Mouse (Mus musculus) forebrain, embryonic 13.5 days (tissue): Measurements from ENCODE around the gene Maml3. TPM values are rescaled to one million over a fixed set of nuclear protein-coding genes. Genes with fewer than 3 reads are reported as not detected.

ENCODE experiments used
- ATAC-seq: fragments of 200-750 bp; cut with Nextera tagmentation; 2 replicates; pipeline ENCODE4 v1.8.0; 2017
- H3K27ac ChIP-seq: fragments of 300-500 bp; sonication (generic); 2 replicates; pipeline ENCODE4 v1.5.1; 2015; ENCODE audit warnings: inconsistent platforms, mild to moderate bottlenecking, moderate library complexity
- H3K27me3 ChIP-seq: fragments of 300-500 bp; sonication (generic); 2 replicates; pipeline ENCODE4 v1.6.1; 2015; ENCODE audit warnings: mild to moderate bottlenecking, inconsistent platforms
- H3K36me3 ChIP-seq: fragments of 300-500 bp; sonication (generic); 2 replicates; pipeline ENCODE4 v1.6.1; 2015; ENCODE audit warnings: mild to moderate bottlenecking, inconsistent platforms; ENCODE audit not compliant: poor library complexity, severe bottlenecking
- H3K4me1 ChIP-seq: fragments of 300-500 bp; sonication (generic); 2 replicates; pipeline ENCODE4 v1.6.1; 2015; ENCODE audit warnings: inconsistent platforms
- H3K4me2 ChIP-seq: fragments of 300-500 bp; sonication (generic); 2 replicates; pipeline ENCODE4 v1.6.1; 2015; ENCODE audit warnings: inconsistent platforms, mild to moderate bottlenecking, moderate library complexity
- H3K4me3 ChIP-seq: fragments of 300-500 bp; sonication (generic); 2 replicates; pipeline ENCODE4 v1.5.1; 2015; ENCODE audit warnings: mild to moderate bottlenecking, inconsistent platforms
- H3K9ac ChIP-seq: fragments of 300-500 bp; sonication (generic); 2 replicates; pipeline ENCODE4 v1.6.1; 2015; ENCODE audit warnings: mild to moderate bottlenecking, inconsistent platforms
- H3K9me3 ChIP-seq: fragments of 300-500 bp; sonication (generic); replicated peaks from 2 replicates; pipeline ENCODE4 v1.6.1; 2016; ENCODE audit warnings: inconsistent platforms
- WGBS: fragments of 180-500 bp; shearing (Covaris S2); methylation state at CpG from one replicate; pipeline ENCODE4 v1.1.7; 2015; 5-methylcytosine and 5-hydroxymethylcytosine counted together
- polyA plus RNA-seq: library from polyadenylated mRNA; unstranded; fragments of >200 nt; fragmentation: Nextera tagmentation; extraction: Ambion mirVana; gene quantifications from 2 replicates; pipeline ENCODE4 v1.2.1, GENCODE M21; 2015

Gene Maml3
- polyA plus RNA-seq, 1 experiment from 2014 or later = 5.4 TPM

- H3K9me3 ChIP-seq = no peaks in the 10 kb centered on the region
- no peak for ATAC-seq
- no peak overlapping the region for H3K4me2 ChIP-seq
- H3K4me1 ChIP-seq = peaks cover 2% of the 10 kb centered on the region; the same call in 1 of the 2 replicates
- WGBS = 93% methylated on average over 4 of the region's 4 CpGs
- H3K4me3 ChIP-seq = no peak overlapping the region
- H3K27ac ChIP-seq = no peak overlapping the region
- H3K9ac ChIP-seq = no peak overlapping the region
- H3K36me3 ChIP-seq = no peaks in the 10 kb centered on the region
- no peaks in the 10 kb centered on the region for H3K27me3 ChIP-seq
Observed at GRCm38 (mm10) chr3:51847262-51847661, 257.6 kb downstream of the Maml3 start.

GRCm38 (mm10) chr3:51844255-51844654 is 260.6 kb downstream of the Maml3 start:
- H3K27ac ChIP-seq = no peak overlapping the region

GRCm38 (mm10) chr3:51842140-51842539 is 262.7 kb downstream of the Maml3 start:
- H3K27ac ChIP-seq = no peak overlapping the region
- H3K9me3 ChIP-seq = no peaks in the 10 kb centered on the region
- no peak overlapping the region for H3K4me2 ChIP-seq
- no peaks in the 10 kb centered on the region for H3K36me3 ChIP-seq
- peaks cover 23% of the 10 kb centered on the region for H3K4me1 ChIP-seq
- 0 out of 2 replicates have a peak, but pooled peaks have one; percentile 36 for ATAC-seq
- 66% methylated on average over 12 of the region's 12 CpGs for WGBS
- no peak overlapping the region for H3K9ac ChIP-seq
- no peaks in the 10 kb centered on the region for H3K27me3 ChIP-seq
- no peak overlapping the region for H3K4me3 ChIP-seq

More at GRCm38 (mm10) chr3:51844255-51844654, 260.6 kb downstream of the Maml3 start:
- Histone ChIP-seq H3K4me2 (no peak overlapping the region), H3K27me3 (no peaks in the 10 kb centered on the region), H3K9me3 (no peaks in the 10 kb centered on the region), H3K36me3 (no peaks in the 10 kb centered on the region), H3K9ac (no peak overlapping the region), H3K4me1 (peaks cover 17% of the 10 kb centered on the region), H3K4me3 (no peak overlapping the region)
- ATAC-seq = no peak
- WGBS = 83% methylated on average over 9 of the region's 9 CpGs

GRCm38 (mm10) chr3:51841598-51841997 is 263.3 kb downstream of the Maml3 start:
- Histone ChIP-seq H3K4me3 (no peak overlapping the region), H3K9ac (no peak overlapping the region), H3K27ac (0 out of 2 replicates have a peak overlapping the region, but pooled peaks have one; percentile 0), H3K36me3 (no peaks in the 10 kb centered on the region), H3K27me3 (no peaks in the 10 kb centered on the region), H3K4me1 (peaks cover 23% of the 10 kb centered on the region), H3K4me2 (no peak overlapping the region), H3K9me3 (no peaks in the 10 kb centered on the region)
- ATAC-seq = no peak
- WGBS = 56% methylated on average over 12 of the region's 12 CpGs

GRCm38 (mm10) chr3:51841177-51841576 is 263.7 kb downstream of the Maml3 start:
- Histone ChIP-seq H3K4me3 (no peak overlapping the region), H3K36me3 (no peaks in the 10 kb centered on the region), H3K4me2 (no peak overlapping the region), H3K27ac (0 out of 2 replicates have a peak overlapping the region, but pooled peaks have one; percentile 0), H3K27me3 (no peaks in the 10 kb centered on the region), H3K9me3 (no peaks in the 10 kb centered on the region), H3K4me1 (peaks cover 23% of the 10 kb centered on the region), H3K9ac (no peak overlapping the region)
- WGBS = 65% methylated on average over 6 of the region's 6 CpGs
- ATAC-seq = peak; percentile 44; the same call in 1 of the 2 replicates

- no peak for ATAC-seq
- no peak overlapping the region for H3K9ac ChIP-seq
- no peak overlapping the region for H3K27ac ChIP-seq
- H3K36me3 ChIP-seq = no peaks in the 10 kb centered on the region
- H3K9me3 ChIP-seq = no peaks in the 10 kb centered on the region
- H3K27me3 ChIP-seq = no peaks in the 10 kb centered on the region
- H3K4me2 ChIP-seq = no peak overlapping the region
- H3K4me1 ChIP-seq = peaks cover 23% of the 10 kb centered on the region
- 89% methylated on average over 13 of the region's 13 CpGs for WGBS
- H3K4me3 ChIP-seq = no peak overlapping the region
Observed at GRCm38 (mm10) chr3:51840095-51840805, 264.6 kb downstream of the Maml3 start.

- H3K4me1 ChIP-seq = peaks cover 23% of the 10 kb centered on the region
- no peaks in the 10 kb centered on the region for H3K27me3 ChIP-seq
- no peak overlapping the region for H3K4me2 ChIP-seq
- no peak overlapping the region for H3K9ac ChIP-seq
- ATAC-seq = no peak
- H3K27ac ChIP-seq = no peak overlapping the region
- WGBS = 87% methylated on average over 5 of the region's 5 CpGs
- H3K4me3 ChIP-seq = no peak overlapping the region
- no peaks in the 10 kb centered on the region for H3K9me3 ChIP-seq
- H3K36me3 ChIP-seq = no peaks in the 10 kb centered on the region
Observed at GRCm38 (mm10) chr3:51839353-51839715, 265.5 kb downstream of the Maml3 start.

- Histone ChIP-seq H3K27ac (no peak overlapping the region), H3K4me1 (peaks cover 23% of the 10 kb centered on the region), H3K9ac (no peak overlapping the region), H3K9me3 (no peaks in the 10 kb centered on the region), H3K4me3 (no peak overlapping the region), H3K36me3 (no peaks in the 10 kb centered on the region), H3K4me2 (no peak overlapping the region), H3K27me3 (no peaks in the 10 kb centered on the region)
- ATAC-seq = peak; percentile 30; the same call in 1 of the 2 replicates
- 61% methylated on average over 5 of the region's 5 CpGs for whole genome bisulfite sequencing
Observed at GRCm38 (mm10) chr3:51838696-51839352, 266.1 kb downstream of the Maml3 start.

GRCm38 (mm10) chr3:51832985-51833384 is 271.9 kb downstream of the Maml3 start:
- ATAC-seq = peak; percentile 83
- Histone ChIP-seq H3K36me3 (no peaks in the 10 kb centered on the region), H3K4me1 (peaks cover 16% of the 10 kb centered on the region), H3K27ac (0 out of 2 replicates have a peak overlapping the region, but pooled peaks have one; percentile 22), H3K4me2 (peak overlapping the region; percentile 27; the same call in 1 of the 2 replicates), H3K4me3 (no peak overlapping the region), H3K9me3 (no peaks in the 10 kb centered on the region), H3K27me3 (peaks cover 3% of the 10 kb centered on the region; the same call in 1 of the 2 replicates), H3K9ac (no peak overlapping the region)
- 22% methylated on average over 15 of the region's 15 CpGs for WGBS

GRCm38 (mm10) chr3:51830821-51831429 is 274.0 kb downstream of the Maml3 start:
- Histone ChIP-seq H3K4me1 (peaks cover 21% of the 10 kb centered on the region), H3K4me2 (no peak overlapping the region), H3K4me3 (no peak overlapping the region), H3K9me3 (no peaks in the 10 kb centered on the region), H3K36me3 (no peaks in the 10 kb centered on the region), H3K27me3 (peaks cover 3% of the 10 kb centered on the region; the same call in 1 of the 2 replicates), H3K9ac (no peak overlapping the region), H3K27ac (no peak overlapping the region)
- 90% methylated on average over 9 of the region's 9 CpGs for WGBS
- no peak for ATAC-seq

GRCm38 (mm10) chr3:51825530-51825929 is 279.3 kb downstream of the Maml3 start:
- Histone ChIP-seq H3K4me1 (peaks cover 4% of the 10 kb centered on the region; the same call in 1 of the 2 replicates), H3K4me3 (no peak overlapping the region), H3K27me3 (no peaks in the 10 kb centered on the region), H3K27ac (no peak overlapping the region), H3K4me2 (no peak overlapping the region), H3K36me3 (no peaks in the 10 kb centered on the region), H3K9me3 (no peaks in the 10 kb centered on the region), H3K9ac (no peak overlapping the region)
- no peak for ATAC-seq
- WGBS = 84% methylated on average over 10 of the region's 10 CpGs

GRCm38 (mm10) chr3:51824506-51824905 is 280.4 kb downstream of the Maml3 start:
- Histone ChIP-seq H3K9ac (no peak overlapping the region), H3K27me3 (no peaks in the 10 kb centered on the region), H3K4me2 (no peak overlapping the region), H3K4me1 (peaks cover 4% of the 10 kb centered on the region; the same call in 1 of the 2 replicates), H3K4me3 (no peak overlapping the region), H3K36me3 (no peaks in the 10 kb centered on the region), H3K9me3 (no peaks in the 10 kb centered on the region), H3K27ac (no peak overlapping the region)
- no peak for ATAC-seq
- WGBS = 90% methylated on average over 9 of the region's 9 CpGs
